Mouse (Mus musculus) liver, postnatal 0 days (tissue): ENCODE results near the gene Gm2a.
A peak's percentile ranks its signal among the peaks of the same experiment; 100 is the strongest.

Source experiments
- CTCF ChIP-seq: sonication (generic); IDR thresholded peaks from 2 replicates; pipeline ENCODE4 v1.5.1; 2016; ENCODE audit warnings: antibody characterized with exemption, low read depth
- EP300 ChIP-seq: IDR thresholded peaks from 2 replicates; pipeline ENCODE4 v1.6.1; 2016; ENCODE audit warnings: antibody characterized with exemption, low read depth, mild to moderate bottlenecking

DNA sequence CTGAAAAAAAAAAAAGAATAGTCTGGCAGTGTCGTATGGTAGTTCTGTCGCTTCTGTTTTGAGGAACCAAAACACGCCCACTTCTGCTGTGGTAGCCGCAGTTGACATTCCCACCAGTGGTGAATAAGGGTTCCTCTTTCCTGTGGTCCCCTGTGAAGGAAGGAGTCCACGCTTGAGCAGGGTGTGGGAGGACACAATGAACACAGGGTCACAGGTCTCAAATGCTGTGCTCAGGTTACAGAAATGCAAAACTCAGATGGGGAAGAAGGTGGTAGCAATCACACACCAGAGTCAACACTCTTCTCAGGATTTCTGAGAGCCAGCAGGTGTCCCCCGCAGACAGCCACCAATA lies 57.1 kb downstream of the Gm2a start:
- TF ChIP-seq CTCF (peak; percentile 1; the same call in 1 of the 2 replicates), EP300 (no peak)
